Mouse (Mus musculus): Measurements from ENCODE around the gene Snapc2.

The Snapc2 gene

GRCm38 (mm10) chr8:4265160-4265914, 12.5 kb downstream of the Snapc2 start:
- CTCF ChIA-PET = interaction anchor here (0.6 kb wide), 1 partner anchor 12 kb away, joined by 6 read pairs; no protein-coding TSS in a partner anchor

GRCm38 (mm10) chr8:4267627-4268026, 14.7 kb downstream of the Snapc2 start:
- CTCF ChIA-PET = interaction anchor here (1.0 to 1.1 kb wide), 2 partner anchors 45 to 56 kb away, joined by 3 read pairs; no protein-coding TSS in a partner anchor

- CTCF ChIA-PET = no interaction called here
These were observed 16.7 kb downstream of the Snapc2 start for GRCm38 (mm10) chr8:4269609-4270008.

DNA sequence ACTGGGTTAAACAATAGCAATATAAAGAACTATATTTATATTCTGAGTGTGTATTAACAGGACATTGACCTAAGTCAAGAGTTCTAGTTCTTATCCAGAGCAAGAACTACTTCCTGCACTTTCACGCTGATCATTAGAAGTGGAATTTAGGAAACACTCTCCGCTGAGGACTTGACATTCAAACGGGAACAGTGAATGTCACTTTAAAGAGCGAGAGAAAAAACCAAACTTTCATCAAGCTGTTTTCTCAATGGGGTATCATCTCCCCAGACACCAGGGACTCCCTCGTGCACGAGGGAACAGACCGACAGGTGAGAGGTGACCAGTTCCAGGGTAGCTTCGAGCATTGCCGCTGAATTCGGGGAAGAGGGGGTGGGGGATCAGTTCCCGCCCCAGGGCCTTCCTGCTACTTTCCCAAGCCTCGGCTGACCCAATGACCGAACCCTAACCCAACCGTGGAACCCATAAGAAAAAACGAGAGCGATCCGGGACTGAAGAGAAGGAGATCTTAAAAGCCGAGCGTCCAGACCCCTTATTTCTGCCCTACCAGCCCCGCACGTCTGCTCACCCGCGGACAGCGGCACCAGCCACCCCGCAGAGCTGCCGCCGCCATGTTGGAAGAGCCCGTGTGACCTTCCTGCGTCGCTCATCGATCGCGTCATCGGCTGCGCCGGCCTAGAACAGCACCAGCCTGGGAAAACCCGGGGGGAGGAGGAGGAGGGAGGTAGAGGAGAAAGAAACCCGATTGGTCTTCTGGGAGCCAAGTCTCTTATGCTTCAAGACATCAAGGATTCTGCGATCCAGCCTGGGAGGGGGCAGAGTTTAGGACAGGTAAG, 22.6 kb downstream of the Snapc2 start, which contains the start of gene Timm44:
Gene Timm44, minus strand, starts transcription at position 639 of the 836 bp plus-strand sequence.
- CTCF ChIA-PET = no interaction called here

GRCm38 (mm10) chr8:4276111-4276465, 23.2 kb downstream of the Snapc2 start:
- CTCF ChIA-PET = interaction anchor here (0.7 kb wide), 1 partner anchor 228 kb away, joined by 3 read pairs; no protein-coding TSS in a partner anchor

GRCm38 (mm10) chr8:4292738-4293137, 39.9 kb downstream of the Snapc2 start:
- CTCF ChIA-PET = no interaction called here

GRCm38 (mm10) chr8:4297822-4298221, 44.9 kb downstream of the Snapc2 start:
- CTCF ChIA-PET = no interaction called here

GRCm38 (mm10) chr8:4304124-4304547, 51.3 kb downstream of the Snapc2 start:
- CTCF ChIA-PET = no interaction called here

Data from spleen, embryonic (tissue).